Mouse (Mus musculus): ENCODE measurements around the gene Ubl4b. TPM values are rescaled to one million over a fixed set of nuclear protein-coding genes. Genes with fewer than 3 reads are reported as not detected.

Gene Ubl4b
- polyA plus RNA-seq, 1 experiment from 2014 or later = not detected

DNA sequence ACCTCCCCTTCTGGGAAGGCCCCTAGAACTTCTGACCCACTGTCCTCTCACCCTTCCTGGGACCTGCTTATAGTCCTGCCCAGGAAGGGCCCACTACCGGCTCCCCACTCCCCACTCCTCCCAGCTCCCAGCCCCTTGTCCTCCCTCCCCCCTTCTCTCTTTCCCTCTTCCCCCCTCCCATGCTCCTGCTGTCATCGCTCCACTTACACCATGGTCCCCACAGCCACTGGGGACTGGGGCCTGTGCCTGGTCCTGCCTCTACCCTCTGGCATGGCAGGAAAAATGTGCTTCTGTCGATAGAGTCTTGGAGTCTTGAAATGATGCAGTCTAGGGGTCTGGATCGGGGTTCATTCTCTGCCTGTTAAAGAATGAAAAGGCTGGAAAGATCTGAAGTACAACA lies 9.0 kb upstream of the Ubl4b start:
- ATAC-seq (replicated peaks; ENCODE audit: low FRiP score) = no peak
- WGBS = 45% methylated on average over 4 of the region's 4 CpGs

DNA sequence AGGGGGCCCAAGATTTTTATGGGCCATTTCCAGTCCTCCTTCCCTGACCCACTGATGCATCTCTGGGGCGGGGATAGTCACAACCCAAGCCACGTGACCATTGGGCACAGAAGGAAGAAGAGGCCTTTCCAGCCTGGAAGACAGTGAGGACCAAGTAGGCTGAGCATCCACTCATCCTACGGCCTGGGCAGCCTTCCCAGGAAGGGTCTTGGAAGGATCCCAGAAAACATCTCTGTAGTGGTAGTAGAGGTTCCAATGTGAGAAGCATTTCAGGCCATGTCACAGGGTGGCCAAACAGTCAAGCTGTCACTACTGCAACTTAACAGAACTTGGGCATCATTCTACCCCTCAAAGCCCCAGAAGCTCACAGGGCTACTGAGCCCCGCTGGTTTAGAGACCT lies 7.7 kb upstream of the Ubl4b start:
- H3K4me2 ChIP-seq = no peak overlapping the region
- H3K36me3 ChIP-seq = no peaks in the 10 kb centered on the region
- H3K4me1 ChIP-seq = peaks cover 10% of the 10 kb centered on the region; the same call in 1 of the 2 replicates
- peaks cover 77% of the 10 kb centered on the region for H3K27me3 ChIP-seq
- H3K27ac ChIP-seq = no peak overlapping the region
- H3K9me3 ChIP-seq (replicated peaks) = no peaks in the 10 kb centered on the region
- 46% methylated on average over 4 of the region's 4 CpGs for WGBS
- ATAC-seq (replicated peaks; ENCODE audit: low FRiP score) = no peak
- no peak overlapping the region for H3K4me3 ChIP-seq (replicated peaks)
- H3K9ac ChIP-seq = no peak overlapping the region

More for the DNA sequence above, 9.0 kb upstream of the Ubl4b start:
- H3K4me3 ChIP-seq (replicated peaks) = no peak overlapping the region
- peaks cover 10% of the 10 kb centered on the region; the same call in 1 of the 2 replicates for H3K4me1 ChIP-seq
- no peak overlapping the region for H3K4me2 ChIP-seq
- peaks cover 76% of the 10 kb centered on the region for H3K27me3 ChIP-seq
- no peaks in the 10 kb centered on the region for H3K36me3 ChIP-seq
- no peak overlapping the region for H3K27ac ChIP-seq
- H3K9ac ChIP-seq = no peak overlapping the region
- no peaks in the 10 kb centered on the region for H3K9me3 ChIP-seq (replicated peaks)

DNA sequence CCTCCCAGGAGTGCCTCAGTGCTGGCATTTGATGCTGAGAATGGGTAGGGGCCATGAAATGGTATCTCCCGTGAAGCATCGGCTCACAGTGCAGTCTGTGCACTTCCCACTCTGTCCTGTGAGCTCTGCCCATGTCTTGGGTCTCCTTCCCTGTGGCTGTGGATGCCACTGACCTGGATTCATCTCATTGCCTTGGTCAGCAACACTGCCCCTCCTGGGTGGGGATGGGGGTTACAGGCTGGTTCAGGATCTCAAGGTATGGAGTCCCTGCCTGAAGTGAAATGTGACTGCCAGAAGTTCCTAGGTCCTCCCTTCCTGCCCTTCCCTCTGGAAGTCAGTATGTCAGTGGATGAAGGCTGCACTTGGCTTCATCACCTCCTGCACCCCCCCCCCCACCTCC lies 7.2 kb upstream of the Ubl4b start:
- 27% methylated on average over 2 of the region's 2 CpGs for WGBS
- H3K27ac ChIP-seq = no peak overlapping the region
- peaks cover 10% of the 10 kb centered on the region; the same call in 1 of the 2 replicates for H3K4me1 ChIP-seq
- H3K4me2 ChIP-seq = no peak overlapping the region
- H3K27me3 ChIP-seq = peaks cover 78% of the 10 kb centered on the region
- no peak for ATAC-seq (replicated peaks; ENCODE audit: low FRiP score)
- no peaks in the 10 kb centered on the region for H3K9me3 ChIP-seq (replicated peaks)
- H3K9ac ChIP-seq = no peak overlapping the region
- no peak overlapping the region for H3K4me3 ChIP-seq (replicated peaks)
- no peaks in the 10 kb centered on the region for H3K36me3 ChIP-seq

DNA sequence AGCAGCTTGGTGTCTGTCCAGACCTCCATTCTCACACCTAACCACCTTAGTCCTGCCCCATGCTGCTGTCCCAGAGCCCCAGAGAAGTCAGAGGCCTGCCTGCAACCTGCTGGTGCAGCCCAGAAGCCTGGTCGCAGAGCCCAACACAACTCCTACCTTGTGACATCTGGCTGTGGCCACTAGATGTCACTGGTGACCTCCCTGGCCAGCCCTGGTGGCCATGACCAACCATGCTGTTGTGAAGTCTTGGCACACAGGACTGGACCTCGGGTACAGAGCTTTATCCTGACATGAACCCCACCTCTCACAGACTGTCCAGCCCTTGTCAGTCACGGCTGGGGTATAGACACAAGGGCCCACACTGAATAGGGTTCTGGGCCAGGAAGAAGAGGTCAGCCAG lies 4.3 kb upstream of the Ubl4b start:
- Histone ChIP-seq H3K4me1 (peaks cover 10% of the 10 kb centered on the region; the same call in 1 of the 2 replicates), H3K9me3 (replicated peaks) (no peaks in the 10 kb centered on the region), H3K27ac (no peak overlapping the region), H3K4me2 (no peak overlapping the region), H3K27me3 (peaks cover 88% of the 10 kb centered on the region), H3K9ac (no peak overlapping the region), H3K36me3 (no peaks in the 10 kb centered on the region), H3K4me3 (replicated peaks) (no peak overlapping the region)
- 10% methylated on average over 3 of the region's 3 CpGs for WGBS
- peak; percentile 75 for ATAC-seq (replicated peaks; ENCODE audit: low FRiP score)

DNA sequence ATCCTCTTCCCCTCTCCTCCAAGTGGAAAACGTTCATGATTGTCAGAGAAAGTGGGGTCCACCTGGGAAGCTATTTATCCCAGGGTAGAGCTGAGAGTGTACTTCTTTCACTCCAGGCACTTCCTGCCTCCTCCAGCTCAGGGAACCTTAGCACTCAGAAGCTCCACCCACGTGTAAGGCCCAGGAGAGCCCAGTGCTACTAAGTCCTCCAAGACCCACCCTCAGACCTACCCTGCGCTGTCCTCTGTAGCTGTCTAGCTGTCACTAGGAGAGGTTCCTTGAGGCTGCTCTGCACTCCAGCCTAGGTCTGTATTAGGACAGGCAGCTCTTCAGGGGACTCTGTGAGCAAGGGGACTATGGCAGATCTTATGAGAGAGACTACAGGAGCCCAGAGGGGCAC lies 3.9 kb upstream of the Ubl4b start:
- peaks cover 90% of the 10 kb centered on the region for H3K27me3 ChIP-seq
- H3K9me3 ChIP-seq (replicated peaks) = no peaks in the 10 kb centered on the region
- peaks cover 8% of the 10 kb centered on the region; the same call in 1 of the 2 replicates for H3K4me1 ChIP-seq
- H3K36me3 ChIP-seq = no peaks in the 10 kb centered on the region
- H3K9ac ChIP-seq = no peak overlapping the region
- H3K27ac ChIP-seq = no peak overlapping the region
- WGBS = 28% methylated on average over 3 of the region's 3 CpGs
- no peak for ATAC-seq (replicated peaks; ENCODE audit: low FRiP score)
- H3K4me2 ChIP-seq = no peak overlapping the region
- no peak overlapping the region for H3K4me3 ChIP-seq (replicated peaks)

DNA sequence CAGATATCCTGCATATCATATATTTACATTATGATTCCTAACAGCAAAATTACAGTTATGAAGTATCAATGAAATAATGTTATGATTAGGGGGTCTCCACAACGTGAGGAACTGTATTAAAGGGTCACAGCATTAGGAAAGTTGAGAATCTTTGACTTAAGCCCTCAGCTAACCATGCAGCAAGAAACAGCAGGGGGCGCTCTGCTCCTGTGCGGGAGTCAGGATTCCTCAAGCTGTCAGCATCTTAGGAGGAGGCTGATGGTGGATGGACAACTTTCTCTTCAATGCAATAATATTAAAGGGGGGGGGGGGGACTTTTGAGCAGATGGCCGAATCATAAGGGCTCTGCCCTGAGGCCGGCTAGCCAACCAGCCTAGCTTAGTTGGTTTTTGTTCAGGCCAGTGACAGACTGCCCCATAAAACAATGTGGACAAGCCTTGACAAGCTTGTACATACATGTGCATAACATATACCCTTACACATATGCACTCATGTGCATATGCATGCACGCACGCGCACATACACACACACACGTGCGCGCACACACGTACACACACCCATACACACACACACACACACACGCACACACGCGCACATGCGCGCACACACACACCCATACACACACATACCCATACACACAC lies 4.3 kb downstream of the Ubl4b start:
- no peak for ATAC-seq (replicated peaks; ENCODE audit: low FRiP score)
- Histone ChIP-seq H3K27ac (no peak overlapping the region), H3K27me3 (peaks cover 96% of the 10 kb centered on the region), H3K4me2 (no peak overlapping the region), H3K9ac (no peak overlapping the region), H3K4me1 (peaks cover 24% of the 10 kb centered on the region), H3K36me3 (no peaks in the 10 kb centered on the region), H3K9me3 (replicated peaks) (no peaks in the 10 kb centered on the region), H3K4me3 (replicated peaks) (no peak overlapping the region)
- WGBS = 74% methylated on average over 17 of the region's 17 CpGs

DNA sequence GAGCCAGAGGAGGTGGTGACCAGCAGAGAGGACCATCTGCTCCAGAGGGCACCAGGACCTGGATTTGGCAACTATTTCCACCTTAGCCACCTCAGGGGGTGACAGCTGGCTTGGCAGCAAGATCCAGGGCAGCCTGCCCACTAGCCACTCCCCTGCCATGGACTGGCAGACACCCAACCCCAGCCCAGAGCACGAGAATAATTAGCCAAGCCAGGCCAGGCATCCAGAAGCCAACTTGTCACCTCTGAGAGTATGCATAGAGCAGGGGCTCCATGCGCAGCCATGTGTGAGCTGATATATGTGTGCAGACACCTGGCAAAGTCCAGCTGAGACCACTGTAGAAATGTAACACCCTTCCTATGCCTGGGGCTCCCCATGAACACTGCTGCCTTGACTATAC lies 7.9 kb downstream of the Ubl4b start:
- Histone ChIP-seq H3K9me3 (replicated peaks) (no peaks in the 10 kb centered on the region), H3K4me1 (peaks cover 30% of the 10 kb centered on the region), H3K27me3 (peaks cover 94% of the 10 kb centered on the region), H3K36me3 (no peaks in the 10 kb centered on the region), H3K4me2 (no peak overlapping the region), H3K27ac (no peak overlapping the region), H3K9ac (no peak overlapping the region), H3K4me3 (replicated peaks) (no peak overlapping the region)
- WGBS = 53% methylated on average over 2 of the region's 2 CpGs
- ATAC-seq (replicated peaks; ENCODE audit: low FRiP score) = no peak

DNA sequence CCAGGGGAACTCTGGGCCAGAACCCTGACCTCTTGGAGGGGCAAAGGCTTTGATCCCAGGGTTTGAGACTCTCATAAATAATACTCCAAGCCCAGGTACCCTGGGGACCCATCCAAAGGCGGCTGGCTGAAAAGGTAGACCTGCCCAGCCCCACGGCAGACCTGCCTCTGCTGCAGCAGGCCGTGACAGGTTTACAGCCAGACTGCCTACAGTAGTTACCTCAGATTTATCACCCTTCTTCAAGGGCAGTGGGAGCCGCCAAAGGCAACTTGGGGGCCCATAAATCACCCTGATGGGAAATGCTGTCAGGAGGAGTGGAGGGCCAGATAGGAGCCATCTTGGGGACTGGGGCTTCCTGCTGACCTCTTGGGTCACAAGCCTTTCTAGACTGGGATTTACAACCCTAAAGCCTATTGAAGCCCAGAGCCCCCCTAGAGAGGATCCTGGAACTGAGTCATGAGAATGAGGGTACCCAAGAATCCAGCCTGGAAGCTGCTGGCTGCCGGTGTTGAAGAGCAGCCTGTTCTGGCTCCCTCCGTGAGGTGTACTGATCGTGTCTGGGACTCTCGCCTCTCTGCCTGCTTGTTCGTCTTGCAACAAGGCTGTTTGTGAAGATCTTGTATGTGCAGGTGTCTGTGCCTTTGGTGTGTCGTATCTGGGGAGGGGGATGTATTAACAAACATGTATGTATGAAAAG lies 9.0 kb downstream of the Ubl4b start:
- H3K27me3 ChIP-seq = peaks cover 95% of the 10 kb centered on the region
- ATAC-seq (replicated peaks; ENCODE audit: low FRiP score) = peak; percentile 95

DNA sequence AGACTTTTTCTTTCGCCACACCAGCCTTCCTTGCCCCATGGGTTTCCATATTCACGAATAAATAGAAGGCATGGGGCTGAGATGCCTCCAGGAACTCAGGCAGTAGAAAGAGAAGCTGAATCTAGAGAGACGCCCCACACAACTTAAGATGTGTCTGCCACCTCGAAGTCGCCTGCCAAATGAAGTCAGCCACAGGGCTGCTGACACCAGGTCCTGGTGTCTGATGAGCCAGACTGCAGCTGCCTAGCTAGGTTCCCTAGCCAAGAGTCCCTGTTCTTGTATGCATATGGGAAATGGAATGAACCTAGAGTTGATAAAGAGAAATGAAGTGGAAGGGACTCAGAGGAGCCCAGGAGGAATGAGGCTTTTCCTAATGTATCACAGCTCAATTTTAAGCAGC lies 9.6 kb downstream of the Ubl4b start:
- H3K9ac ChIP-seq = no peak overlapping the region
- H3K4me3 ChIP-seq (replicated peaks) = no peak overlapping the region
- no peak overlapping the region for H3K27ac ChIP-seq
- H3K4me1 ChIP-seq = peaks cover 30% of the 10 kb centered on the region
- no peak overlapping the region for H3K4me2 ChIP-seq
- no peaks in the 10 kb centered on the region for H3K36me3 ChIP-seq
- WGBS = 36% methylated on average over 5 of the region's 5 CpGs
- peaks cover 95% of the 10 kb centered on the region for H3K27me3 ChIP-seq
- H3K9me3 ChIP-seq (replicated peaks) = no peaks in the 10 kb centered on the region
- no peak for ATAC-seq (replicated peaks; ENCODE audit: low FRiP score)

More for the DNA sequence above, 9.0 kb downstream of the Ubl4b start:
- peaks cover 30% of the 10 kb centered on the region for H3K4me1 ChIP-seq
- H3K4me3 ChIP-seq (replicated peaks) = no peak overlapping the region
- H3K27ac ChIP-seq = no peak overlapping the region
- no peaks in the 10 kb centered on the region for H3K36me3 ChIP-seq
- H3K4me2 ChIP-seq = no peak overlapping the region
- H3K9ac ChIP-seq = no peak overlapping the region
- no peaks in the 10 kb centered on the region for H3K9me3 ChIP-seq (replicated peaks)
- WGBS = 16% methylated on average over 10 of the region's 10 CpGs

DNA sequence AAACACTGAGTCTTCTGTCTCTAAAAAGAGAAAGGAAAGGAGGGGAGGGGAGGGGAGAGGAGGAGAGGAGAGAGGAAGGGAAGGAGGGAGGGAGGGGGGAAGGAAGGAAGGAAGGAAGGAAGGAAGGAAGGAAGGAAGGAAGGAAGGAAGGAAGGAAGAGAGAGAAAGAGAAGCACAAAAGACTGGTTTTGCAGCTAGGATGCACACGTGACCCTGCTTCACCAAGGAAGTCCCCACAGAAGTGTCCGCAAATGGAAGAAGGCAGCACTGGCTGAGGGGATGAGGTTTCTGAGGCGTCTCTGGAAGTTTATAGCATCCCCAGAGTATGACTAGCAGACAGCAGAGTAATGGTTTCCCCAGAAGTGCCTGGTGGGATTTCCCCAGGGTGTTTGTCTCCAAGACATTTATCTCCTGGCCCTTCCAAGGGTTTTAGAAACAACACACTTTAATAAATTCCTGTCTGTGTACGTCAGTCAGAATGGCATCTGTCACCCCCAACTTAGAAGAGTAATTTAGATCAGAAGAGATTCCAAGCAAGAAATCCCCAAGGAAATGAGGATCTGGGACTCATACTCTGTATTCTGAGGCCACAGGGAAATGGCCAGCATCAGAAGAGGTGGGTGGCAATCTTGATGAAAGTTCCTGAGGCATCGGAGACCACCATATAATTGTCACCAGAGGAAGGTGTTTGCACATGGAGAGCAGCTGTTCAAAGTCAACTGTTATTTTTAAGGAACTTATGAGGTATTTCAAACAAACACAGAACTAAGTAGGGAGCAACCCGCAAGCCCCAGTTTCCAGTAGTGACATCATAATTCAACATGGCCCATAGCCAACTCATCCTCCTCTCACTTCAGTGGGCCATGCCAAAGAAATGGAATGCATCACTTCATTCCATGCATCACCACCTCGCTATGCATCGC lies 11.5 kb downstream of the Ubl4b start:
- H3K4me3 ChIP-seq (replicated peaks) = no peak overlapping the region
- H3K9me3 ChIP-seq (replicated peaks) = no peaks in the 10 kb centered on the region; the same call in 1 of the 2 replicates
- no peak overlapping the region for H3K9ac ChIP-seq
- H3K27ac ChIP-seq = no peak overlapping the region
- no peak overlapping the region for H3K4me2 ChIP-seq
- no peaks in the 10 kb centered on the region for H3K36me3 ChIP-seq
- H3K4me1 ChIP-seq = peaks cover 27% of the 10 kb centered on the region
- no peak for ATAC-seq (replicated peaks; ENCODE audit: low FRiP score)
- 59% methylated on average over 8 of the region's 8 CpGs for WGBS
- H3K27me3 ChIP-seq = peaks cover 94% of the 10 kb centered on the region

DNA sequence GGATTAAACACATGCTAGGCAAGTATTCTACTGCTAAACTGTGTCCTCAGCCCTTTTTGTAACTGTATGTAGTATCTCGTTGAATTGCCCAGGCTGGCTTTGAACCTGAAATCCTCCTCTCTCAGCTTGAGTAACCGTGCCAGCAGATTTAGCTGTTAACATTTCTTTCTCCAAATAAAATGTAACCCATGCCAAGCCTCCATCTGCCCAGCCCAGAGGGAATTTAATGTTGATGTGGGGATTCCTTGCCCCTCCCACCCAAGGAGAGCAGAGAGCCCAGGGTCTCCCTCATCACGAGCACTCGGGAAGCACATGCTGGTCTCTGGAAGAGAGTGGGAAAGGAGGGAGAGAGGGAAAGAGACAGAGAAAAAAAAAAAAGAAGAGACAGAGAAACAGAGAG lies 12.3 kb downstream of the Ubl4b start:
- no peak for ATAC-seq (replicated peaks; ENCODE audit: low FRiP score)
- Histone ChIP-seq H3K4me2 (no peak overlapping the region), H3K27ac (no peak overlapping the region), H3K4me3 (replicated peaks) (no peak overlapping the region), H3K4me1 (peaks cover 28% of the 10 kb centered on the region), H3K27me3 (peaks cover 94% of the 10 kb centered on the region), H3K9me3 (replicated peaks) (no peaks in the 10 kb centered on the region; the same call in 1 of the 2 replicates), H3K36me3 (no peaks in the 10 kb centered on the region), H3K9ac (no peak overlapping the region)
- 56% methylated on average over 4 of the region's 4 CpGs for WGBS

DNA sequence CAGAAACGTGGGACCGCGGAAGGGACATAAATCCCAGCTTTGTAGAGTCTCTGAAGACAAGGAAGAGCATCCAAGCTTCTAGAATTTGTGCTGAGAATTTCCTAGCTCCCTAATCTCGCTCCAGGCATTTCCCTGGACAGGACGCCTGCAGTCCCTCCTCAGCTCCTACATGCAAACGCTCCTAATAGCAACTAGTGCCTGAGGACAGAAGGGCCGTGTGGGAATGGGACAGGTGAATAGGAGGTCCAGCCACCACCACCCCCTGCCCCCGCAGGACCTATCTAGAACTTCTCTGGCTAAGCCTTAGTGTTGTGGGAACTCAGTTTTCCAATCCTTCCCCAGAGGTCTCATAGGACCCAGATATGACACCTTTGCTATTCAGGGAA lies 17.4 kb downstream of the Ubl4b start:
- no peak for ATAC-seq (replicated peaks; ENCODE audit: low FRiP score)
- Histone ChIP-seq H3K27ac (no peak overlapping the region), H3K27me3 (peaks cover 97% of the 10 kb centered on the region), H3K4me2 (peak overlapping the region; percentile 45), H3K9ac (no peak overlapping the region), H3K36me3 (no peaks in the 10 kb centered on the region), H3K4me1 (peaks cover 10% of the 10 kb centered on the region), H3K9me3 (replicated peaks) (no peaks in the 10 kb centered on the region; the same call in 1 of the 2 replicates), H3K4me3 (replicated peaks) (peak overlapping the region; percentile 13; the same call in 1 of the 2 replicates)
- 13% methylated on average over 8 of the region's 8 CpGs for WGBS
